Comparison of ENCODE assay signal across 13 mouse cellular contexts in the genomic region with DNA sequence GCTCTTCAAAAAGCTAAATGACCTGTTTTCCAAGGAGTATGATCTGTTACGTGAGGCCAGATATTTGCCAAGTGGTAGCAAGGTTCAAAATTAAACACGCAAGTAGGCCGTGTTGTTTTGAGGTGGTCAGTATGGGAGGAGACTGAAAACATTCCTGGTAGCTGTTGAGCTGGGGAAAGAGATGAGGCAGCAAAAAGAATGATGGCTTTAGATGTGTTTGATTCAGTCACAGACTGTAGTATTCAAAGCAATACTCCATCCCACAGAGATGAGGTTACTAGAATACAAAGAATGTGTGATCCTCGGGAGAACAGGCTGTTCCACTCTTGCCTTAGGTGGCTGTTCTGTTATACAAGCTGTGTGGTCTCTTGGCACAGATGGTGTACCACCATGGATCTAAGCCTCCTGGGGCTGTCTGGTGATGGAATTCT.
DNase-seq lines count a peak whose midpoint lies in the region; ATAC-seq and TF ChIP-seq lines count a peak whose summit lies in the region.
"Had no signal": no experiment of that assay in that cellular context is flagged by ENCODE, and none has a peak within 500 bp of the region (broad histone marks: within the 10 kb centered on the region; RNA-seq: fewer than 3 reads in every experiment).

No protein-coding gene starts in this region.

- no peak for ATAC-seq in kidney, embryonic 14.5 days (ENCODE audit: low FRiP score, low TSS enrichment)
- peak; percentile 94 for ATAC-seq in lung, postnatal 0 days
- no peak for ATAC-seq in hindbrain, embryonic 16.5 days
- ATAC-seq: inflammation-experienced regulatory T-cells, adult 6 months had no signal

- no peaks in the 10 kb centered on the region for H3K4me1 ChIP-seq in kidney, embryonic 14.5 days (ENCODE audit: control insufficient read depth, insufficient read depth, low read length)
- H3K4me1 ChIP-seq in lung, postnatal 0 days (ENCODE audit: insufficient read depth, low read depth, low read length) = no peaks in the 10 kb centered on the region
- H3K4me1 ChIP-seq in hindbrain, embryonic 16.5 days (ENCODE audit: control insufficient read depth, insufficient read depth, low read depth, low read length) = no peaks in the 10 kb centered on the region
- H3K4me1 ChIP-seq: limb, embryonic 15.5 days had no signal

- no peaks in the 10 kb centered on the region for H3K36me3 ChIP-seq in kidney, embryonic 14.5 days (ENCODE audit: control insufficient read depth, insufficient read depth, low read length)
- no peaks in the 10 kb centered on the region for H3K36me3 ChIP-seq in lung, postnatal 0 days (ENCODE audit: insufficient read depth, low read length)
- H3K36me3 ChIP-seq in hindbrain, embryonic 16.5 days (ENCODE audit: control insufficient read depth, insufficient read depth, low read length) = no peaks in the 10 kb centered on the region
- H3K36me3 ChIP-seq: limb, embryonic 15.5 days had no signal

- H3K27me3 ChIP-seq in kidney, embryonic 14.5 days (ENCODE audit: control insufficient read depth, insufficient read depth, low read length) = no peaks in the 10 kb centered on the region
- H3K27me3 ChIP-seq in lung, postnatal 0 days (replicated peaks; ENCODE audit: insufficient read depth, low read length) = no peaks in the 10 kb centered on the region
- H3K27me3 ChIP-seq in hindbrain, embryonic 16.5 days (replicated peaks; ENCODE audit: control insufficient read depth, insufficient read depth, low read length) = no peaks in the 10 kb centered on the region
- H3K27me3 ChIP-seq: limb, embryonic 15.5 days had no signal

- no peaks in the 10 kb centered on the region for H3K9me3 ChIP-seq in kidney, embryonic 14.5 days (ENCODE audit: control insufficient read depth, low read length)
- H3K9me3 ChIP-seq in lung, postnatal 0 days (ENCODE audit: low read length) = no peaks in the 10 kb centered on the region
- no peaks in the 10 kb centered on the region for H3K9me3 ChIP-seq in hindbrain, embryonic 16.5 days (ENCODE audit: control insufficient read depth, low read length)
- H3K9me3 ChIP-seq: limb, embryonic 15.5 days had no signal

- H3K4me3 ChIP-seq in kidney, embryonic 14.5 days (ENCODE audit: low read length) = no peak overlapping the region
- no peak overlapping the region for H3K4me3 ChIP-seq in lung, postnatal 0 days (ENCODE audit: low read depth, low read length)
- no peak overlapping the region for H3K4me3 ChIP-seq in hindbrain, embryonic 16.5 days (ENCODE audit: low read length)
- H3K4me3 ChIP-seq: heart, adult 2 months; limb, embryonic 15.5 days had no signal

- TF ChIP-seq EP300 in lung, postnatal 0 days (IDR thresholded peaks at IDR 0.05) = peak; percentile 82

- WGBS in kidney, embryonic 14.5 days = 74% methylated on average over 4 of the region's 4 CpGs
- 49% methylated on average over 4 of the region's 4 CpGs for WGBS in lung, postnatal 0 days
- WGBS in hindbrain, embryonic 16.5 days = 67% methylated on average over 4 of the region's 4 CpGs

- intact Hi-C loops in heart, postnatal 14 days (cut with DNase I) = no loop called here

- H3K27ac ChIP-seq in kidney, embryonic 14.5 days (ENCODE audit: low read depth, low read length) = no peak overlapping the region
- 0 out of 2 replicates have a peak overlapping the region, but pooled peaks have one; percentile 9 for H3K27ac ChIP-seq in lung, postnatal 0 days (ENCODE audit: low read length)
- no peak overlapping the region for H3K27ac ChIP-seq in hindbrain, embryonic 16.5 days (ENCODE audit: low read depth, low read length)
- H3K27ac ChIP-seq: heart, adult 2 months; limb, embryonic 15.5 days had no signal

- no peak overlapping the region for H3K9ac ChIP-seq in kidney, embryonic 14.5 days (ENCODE audit: low read depth, low read length)
- H3K9ac ChIP-seq in lung, postnatal 0 days (replicated peaks; ENCODE audit: low read depth) = no peak overlapping the region
- H3K9ac ChIP-seq in hindbrain, embryonic 16.5 days (ENCODE audit: low read depth, low read length) = no peak overlapping the region
- H3K9ac ChIP-seq: limb, embryonic 15.5 days had no signal

- no peak overlapping the region for H3K4me2 ChIP-seq in kidney, embryonic 14.5 days (replicated peaks; ENCODE audit: low read depth, low read length)
- H3K4me2 ChIP-seq in lung, postnatal 0 days (replicated peaks; ENCODE audit: low read depth, low read length) = no peak overlapping the region
- H3K4me2 ChIP-seq in hindbrain, embryonic 16.5 days (ENCODE audit: low read length) = no peak overlapping the region
- H3K4me2 ChIP-seq: limb, embryonic 15.5 days had no signal

- no peak for TF ChIP-seq CTCF in lung, postnatal 0 days (IDR thresholded peaks at IDR 0.05)

- DNase-seq in kidney, adult 11 months = peak; percentile 73
- peak; percentile 49 for DNase-seq in brain, adult 2 months (ENCODE audit: low read depth, low spot score)
- DNase-seq in kidney, adult 8-10 months = peak; percentile 59 to 86
- peak; percentile 79 for DNase-seq in lung, postnatal 0 days (ENCODE audit: low spot score)
- DNase-seq in heart, postnatal 14 days = no peak
- DNase-seq in embryo, embryonic 10 days (ENCODE audit: low spot score) = no peak
- DNase-seq: adrenal gland, postnatal 25 days; heart, adult 2 months; spleen, adult 18-20 months had no signal

Comparison
In these comparisons a context has a peak if more than half of its experiments do, and no peak if none do; other contexts are left out.
1. DNase-seq: peak in kidney, adult 11 months (single experiment), brain, adult 2 months (single experiment), kidney, adult 8-10 months (2 of 2) and lung, postnatal 0 days (single experiment); none in heart, postnatal 14 days (0 of 2) and embryo, embryonic 10 days (single experiment).